ENCODE assay signal across 8 mouse cellular contexts in genomic region chr11:70238591-70239440, GRCm38 (mm10). TPM values are rescaled to one million over a fixed set of nuclear protein-coding genes. Genes with fewer than 3 reads are reported as not detected.
DNase-seq lines count a peak whose midpoint lies in the region; ATAC-seq and TF ChIP-seq lines count a peak whose summit lies in the region.

No protein-coding gene starts in this region.

- peak overlapping the region; percentile 97 for H3K27ac ChIP-seq in heart, adult 2 months
- H3K27ac ChIP-seq in forebrain, embryonic 10.5 days = peak overlapping the region; percentile 94
- H3K27ac ChIP-seq in kidney, embryonic 15.5 days = peak overlapping the region; percentile 93
- H3K27ac ChIP-seq in midbrain, embryonic 15.5 days = peak overlapping the region; percentile 93

- peak overlapping the region; percentile 96 for H3K4me3 ChIP-seq in heart, adult 2 months
- H3K4me3 ChIP-seq in forebrain, embryonic 10.5 days = peak overlapping the region; percentile 94
- H3K4me3 ChIP-seq in kidney, embryonic 15.5 days (replicated peaks) = peak overlapping the region; percentile 86
- H3K4me3 ChIP-seq in midbrain, embryonic 15.5 days = peak overlapping the region; percentile 96

- no peak for TF ChIP-seq EP300 in heart, adult 2 months (IDR thresholded peaks at IDR 0.05; ENCODE audit: insufficient read depth, low read depth, low read length)

- 6% methylated on average over 23 of the region's 23 CpGs for WGBS in heart, adult 2 months
- 16% methylated on average over 23 of the region's 23 CpGs for WGBS in forebrain, embryonic 10.5 days
- 13% methylated on average over 23 of the region's 23 CpGs for WGBS in kidney, embryonic 15.5 days
- 11% methylated on average over 23 of the region's 23 CpGs for WGBS in midbrain, embryonic 15.5 days

- H3K4me1 ChIP-seq in heart, adult 2 months (ENCODE audit: control insufficient read depth, insufficient read depth, low read length) = peaks cover 5% of the 10 kb centered on the region
- peaks cover 54% of the 10 kb centered on the region for H3K4me1 ChIP-seq in forebrain, embryonic 10.5 days
- peaks cover 45% of the 10 kb centered on the region for H3K4me1 ChIP-seq in kidney, embryonic 15.5 days
- peaks cover 29% of the 10 kb centered on the region for H3K4me1 ChIP-seq in midbrain, embryonic 15.5 days

- intact Hi-C loops in heart, adult 2 months (cut with DNase I) = no loop called here

- H3K9ac ChIP-seq in heart, adult 2 months (ENCODE audit: low read depth, low read length) = peak overlapping the region; percentile 89
- peak overlapping the region; percentile 86 for H3K9ac ChIP-seq in kidney, embryonic 15.5 days
- peak overlapping the region; percentile 97 for H3K9ac ChIP-seq in midbrain, embryonic 15.5 days

- peak overlapping the region; percentile 92 for H3K4me2 ChIP-seq in kidney, embryonic 15.5 days
- H3K4me2 ChIP-seq in midbrain, embryonic 15.5 days = peak overlapping the region; percentile 92

- ATAC-seq in kidney, embryonic 15.5 days (replicated peaks; ENCODE audit: low FRiP score) = no peak
- no peak for ATAC-seq in midbrain, embryonic 15.5 days (replicated peaks)

- no peak for TF ChIP-seq CTCF in heart, adult 2 months (IDR thresholded peaks at IDR 0.05)

- H3K36me3 ChIP-seq in heart, adult 2 months (ENCODE audit: control insufficient read depth, insufficient read depth, low read length) = no peaks in the 10 kb centered on the region
- peaks cover 24% of the 10 kb centered on the region for H3K36me3 ChIP-seq in forebrain, embryonic 10.5 days (replicated peaks)
- H3K36me3 ChIP-seq in kidney, embryonic 15.5 days = peaks cover 17% of the 10 kb centered on the region
- H3K36me3 ChIP-seq in midbrain, embryonic 15.5 days (replicated peaks) = peaks cover 8% of the 10 kb centered on the region; the same call in 1 of the 2 replicates

- no peaks in the 10 kb centered on the region for H3K79me2 ChIP-seq in heart, adult 2 months (replicated peaks; ENCODE audit: control insufficient read depth, insufficient read depth, low read length)

- no peak for DNase-seq in heart, adult 2 months
- no peak for DNase-seq in heart, adult 8-10 months (ENCODE audit: low spot score)
- peak; percentile 62 for DNase-seq in MN1 (ENCODE audit: low spot score)
- no peak for DNase-seq in forebrain, embryonic 10.5 days (ENCODE audit: extremely low spot score, low spot score)
- DNase-seq in ovary, postnatal 14 days (ENCODE audit: low spot score) = no peak
- no peak for DNase-seq in embryo, embryonic 11 days

- H3K9me3 ChIP-seq in forebrain, embryonic 10.5 days = no peaks in the 10 kb centered on the region
- H3K9me3 ChIP-seq in kidney, embryonic 15.5 days (replicated peaks) = no peaks in the 10 kb centered on the region
- no peaks in the 10 kb centered on the region for H3K9me3 ChIP-seq in midbrain, embryonic 15.5 days

- TF ChIP-seq POLR2A in heart, adult 2 months (IDR thresholded peaks at IDR 0.05; ENCODE audit: insufficient read depth, low read depth, low read length) = 0 out of 2 replicates have a peak, but pooled peaks have one; percentile 11

- H3K27me3 ChIP-seq in heart, adult 2 months (ENCODE audit: control insufficient read depth, insufficient read depth, low read length) = no peaks in the 10 kb centered on the region
- no peaks in the 10 kb centered on the region for H3K27me3 ChIP-seq in forebrain, embryonic 10.5 days (ENCODE audit: poor library complexity, severe bottlenecking)
- no peaks in the 10 kb centered on the region; the same call in 1 of the 2 replicates for H3K27me3 ChIP-seq in kidney, embryonic 15.5 days
- no peaks in the 10 kb centered on the region for H3K27me3 ChIP-seq in midbrain, embryonic 15.5 days (replicated peaks)

RNA-seq across cellular contexts. Expression of gene Gm21988, which starts 0.8 kb away (rescaled TPM):
- total RNA-seq in heart, adult 2 months (2021) = 1 to 10 TPM; 2.0 to 3.4 TPM
- polyA plus RNA-seq in heart, adult 2 months (2012; rRNA removed) = 5.0 and 5.5 TPM in 2 replicates
- total RNA-seq in heart, adult 8-10 months (2022) = 1 to 10 TPM; 1.2 to 2.7 (median 2.4) TPM
- 7.9 and 10.1 TPM in 2 replicates for polyA plus RNA-seq in forebrain, embryonic 10.5 days (2016; fragmentation: Nextera tagmentation; extraction: Ambion mirVana)
- polyA plus RNA-seq in kidney, embryonic 15.5 days (2015; fragmentation: Nextera tagmentation; extraction: Ambion mirVana) = 10.4 and 13.0 TPM in 2 replicates
- 13.0 and 14.1 TPM in 2 replicates for polyA plus RNA-seq in midbrain, embryonic 15.5 days (2015; fragmentation: Nextera tagmentation; extraction: Ambion mirVana)

RNA-seq across cellular contexts. Expression of gene Rnasek, which starts 0.8 kb away (rescaled TPM):
- 100 to 1,000 TPM in 1 of 2 experiments, 10 to 100 TPM in 1; 95.4 to 103 TPM for total RNA-seq in heart, adult 2 months (2021)
- polyA plus RNA-seq in heart, adult 2 months (2012; rRNA removed) = 130 and 166 TPM in 2 replicates
- total RNA-seq in heart, adult 8-10 months (2022) = 100 to 1,000 TPM in 2 of 4 experiments, 10 to 100 TPM in 2; 91.2 to 119 (median 96.3) TPM
- polyA plus RNA-seq in forebrain, embryonic 10.5 days (2016; fragmentation: Nextera tagmentation; extraction: Ambion mirVana) = 83.9 and 92.7 TPM in 2 replicates
- polyA plus RNA-seq in kidney, embryonic 15.5 days (2015; fragmentation: Nextera tagmentation; extraction: Ambion mirVana) = 203 and 212 TPM in 2 replicates
- polyA plus RNA-seq in midbrain, embryonic 15.5 days (2015; fragmentation: Nextera tagmentation; extraction: Ambion mirVana) = 351 and 366 TPM in 2 replicates

RNA-seq across cellular contexts. Expression of gene 0610010K14Rik, which starts 1.1 kb away (rescaled TPM):
- 10 to 100 TPM; 30.7 to 34.5 TPM for total RNA-seq in heart, adult 2 months (2021)
- 38.9 and 48.1 TPM in 2 replicates for polyA plus RNA-seq in heart, adult 2 months (2012; rRNA removed)
- 10 to 100 TPM; 22.2 to 31.6 (median 29.0) TPM for total RNA-seq in heart, adult 8-10 months (2022)
- polyA plus RNA-seq in forebrain, embryonic 10.5 days (2016; fragmentation: Nextera tagmentation; extraction: Ambion mirVana) = 227 TPM in 2 replicates
- polyA plus RNA-seq in kidney, embryonic 15.5 days (2015; fragmentation: Nextera tagmentation; extraction: Ambion mirVana) = 178 and 179 TPM in 2 replicates
- 173 TPM in 2 replicates for polyA plus RNA-seq in midbrain, embryonic 15.5 days (2015; fragmentation: Nextera tagmentation; extraction: Ambion mirVana)

RNA-seq across cellular contexts. Expression of gene Bcl6b, which starts 9.2 kb away (rescaled TPM):
- total RNA-seq in heart, adult 2 months (2021) = 10 to 100 TPM in 1 of 2 experiments, 1 to 10 TPM in 1; 9.1 to 13.7 TPM
- polyA plus RNA-seq in heart, adult 2 months (2012; rRNA removed) = 18.9 and 21.0 TPM in 2 replicates
- 10 to 100 TPM in 3 of 4 experiments, 1 to 10 TPM in 1; 5.9 to 22.0 (median 17.3) TPM for total RNA-seq in heart, adult 8-10 months (2022)
- 4.5 and 4.7 TPM in 2 replicates for polyA plus RNA-seq in forebrain, embryonic 10.5 days (2016; fragmentation: Nextera tagmentation; extraction: Ambion mirVana)
- polyA plus RNA-seq in kidney, embryonic 15.5 days (2015; fragmentation: Nextera tagmentation; extraction: Ambion mirVana) = 26.9 and 28.4 TPM in 2 replicates
- 5.3 and 5.6 TPM in 2 replicates for polyA plus RNA-seq in midbrain, embryonic 15.5 days (2015; fragmentation: Nextera tagmentation; extraction: Ambion mirVana)

RNA-seq across cellular contexts. Expression of gene Alox12, which starts 16.3 kb away (rescaled TPM):
- total RNA-seq in heart, adult 2 months (2021) = 1 to 10 TPM; 2.8 to 6.0 TPM
- polyA plus RNA-seq in heart, adult 2 months (2012; rRNA removed) = 6.2 and 7.2 TPM in 2 replicates
- total RNA-seq in heart, adult 8-10 months (2022) = 1 to 10 TPM; 2.6 to 4.0 (median 3.1) TPM
- 2.5 and 2.7 TPM in 2 replicates for polyA plus RNA-seq in forebrain, embryonic 10.5 days (2016; fragmentation: Nextera tagmentation; extraction: Ambion mirVana)
- 5.5 and 6.2 TPM in 2 replicates for polyA plus RNA-seq in kidney, embryonic 15.5 days (2015; fragmentation: Nextera tagmentation; extraction: Ambion mirVana)
- polyA plus RNA-seq in midbrain, embryonic 15.5 days (2015; fragmentation: Nextera tagmentation; extraction: Ambion mirVana) = 0.49 and 0.74 TPM in 2 replicates
